Mouse (Mus musculus) liver (tissue): Measurements from ENCODE around the gene Defa25.
"Not testable (repeated sequence)": the region's sequence is repeated elsewhere in the genome, so short reads cannot be mapped to it uniquely, and the experiment has no call there.

ENCODE experiments used
- DNase-seq: peaks from one replicate; pipeline ENCODE4 v3.0.0-alpha.2; 2020; ENCODE audit warnings: mixed read lengths

Defa25 gene

DNA sequence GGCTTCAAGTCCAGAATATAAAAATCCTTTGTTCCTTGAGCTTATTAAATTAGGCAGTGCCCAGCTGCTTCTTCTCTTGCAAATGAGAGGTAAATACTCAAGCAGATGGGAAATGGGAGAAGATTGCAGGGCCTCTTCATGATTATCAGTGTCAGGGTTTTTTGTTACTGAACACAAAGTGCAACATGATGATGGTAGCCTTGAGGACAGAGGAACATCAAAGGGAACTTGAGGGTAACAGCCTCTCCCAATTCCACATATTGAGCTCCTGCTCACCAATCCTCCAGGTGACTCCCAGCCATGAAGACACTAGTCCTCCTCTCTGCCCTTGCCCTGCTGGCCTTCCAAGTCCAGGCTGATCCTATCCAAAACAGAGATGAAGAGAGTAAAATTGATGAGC is at the start of gene Defa25:
Gene Defa25, plus strand, starts transcription at position 301 of the 400 bp plus-strand sequence.
- DNase-seq: not testable (repeated sequence)

- DNase-seq: not testable (repeated sequence)
Observed at GRCm38 (mm10) chr8:21054747-21055146, 29.5 kb upstream of the Defa25 start, which contains the start of gene Defa23. Gene Defa23, plus strand, starts transcription at chr8:21055047.

DNA sequence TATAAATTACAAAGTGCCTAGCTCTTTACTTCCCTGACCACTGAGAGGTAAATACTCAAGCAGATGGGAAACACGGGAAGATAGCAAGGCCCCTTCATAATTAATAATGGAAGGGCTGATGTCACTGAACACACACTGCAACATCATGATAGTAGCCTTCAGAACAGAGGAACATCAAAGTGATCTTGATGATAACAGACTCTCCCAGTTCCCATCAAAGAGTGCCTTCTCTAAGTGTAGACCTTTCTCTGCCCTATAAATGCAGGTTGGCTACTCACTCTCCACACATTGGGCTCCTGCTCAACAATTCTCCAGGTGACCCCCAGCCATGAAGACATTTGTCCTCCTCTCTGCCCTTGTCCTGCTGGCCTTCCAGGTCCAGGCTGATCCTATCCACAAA is 19.5 kb upstream of the Defa25 start, which contains the start of gene Defa35:
Gene Defa35, plus strand, starts transcription at position 301 of the 400 bp plus-strand sequence.
- not testable (repeated sequence) for DNase-seq

DNA sequence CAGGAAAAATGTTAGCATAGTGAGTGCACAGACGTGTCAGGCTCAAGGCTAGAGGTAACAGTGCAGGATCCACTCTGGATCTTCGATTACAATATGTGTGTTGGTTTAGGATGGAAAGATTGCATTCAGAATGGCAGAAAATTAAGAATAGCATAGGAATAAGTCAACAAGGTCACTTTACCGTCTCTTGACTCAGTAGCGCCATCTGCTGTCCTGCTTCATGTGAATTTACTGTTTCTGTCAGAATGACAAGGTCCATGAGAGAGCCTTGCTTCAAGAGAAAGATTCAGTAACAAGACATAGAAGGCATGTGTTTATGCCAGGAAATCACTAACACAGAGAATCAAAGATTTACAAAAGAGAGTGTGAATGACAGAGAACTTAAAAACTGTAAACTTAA is 8.9 kb downstream of the Defa25 start:
- peak; percentile 5 for DNase-seq

GRCm38 (mm10) chr8:21095950-21096349 is 11.7 kb downstream of the Defa25 start, which contains the start of gene Gm14851:
Gene Gm14851, minus strand, starts transcription at chr8:21096050.
- DNase-seq: not testable (repeated sequence)

DNA sequence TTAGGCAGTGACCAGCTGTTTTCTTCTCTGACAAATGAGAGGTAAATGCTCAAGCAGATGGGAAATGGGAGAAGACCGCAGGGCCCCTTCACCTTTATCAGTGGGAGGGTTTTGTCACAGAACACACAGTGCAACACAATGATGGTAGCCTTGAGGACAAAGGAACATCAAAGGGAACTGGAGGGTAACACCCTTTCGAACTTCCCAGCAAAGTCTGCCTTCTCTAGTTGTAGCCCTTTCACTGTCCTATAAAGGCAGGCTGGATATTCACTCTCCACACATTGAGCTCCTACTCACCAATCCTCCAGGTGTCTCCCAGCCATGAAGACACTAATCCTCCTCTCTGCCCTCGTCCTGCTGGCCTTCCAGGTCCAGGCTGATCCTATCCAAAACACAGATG is 50.1 kb downstream of the Defa25 start, which contains the start of gene Defa30:
Gene Defa30, plus strand, starts transcription at position 301 of the 400 bp plus-strand sequence.
- not testable (repeated sequence) for DNase-seq
